Mouse (Mus musculus) 3134 (cell line): ENCODE measurements around the gene Zdhhc7.

Source experiments
- DNase-seq: peaks from one replicate; pipeline ENCODE4 v3.0.0-alpha.2; 2011; ENCODE audit warnings: low spot score; ENCODE audit not compliant: insufficient read length; ENCODE audit errors: extremely low read depth

The Zdhhc7 gene

GRCm38 (mm10) chr8:120116600-120116999 lies 15.3 kb upstream of the Zdhhc7 start:
- DNase-seq: no peak

- DNase-seq: peak; percentile 62
These were observed 13.1 kb upstream of the Zdhhc7 start for GRCm38 (mm10) chr8:120114315-120114841.

- peak; percentile 97 for DNase-seq
These were observed 12.5 kb upstream of the Zdhhc7 start, which contains the start of gene 6430548M08Rik for GRCm38 (mm10) chr8:120113758-120114255. Gene 6430548M08Rik (plus strand): TSS chr8:120114152.

- DNase-seq: no peak
These were observed 12.0 kb upstream of the Zdhhc7 start for GRCm38 (mm10) chr8:120113306-120113705.

- DNase-seq: no peak
These were observed 11.3 kb upstream of the Zdhhc7 start for GRCm38 (mm10) chr8:120112535-120112934.

GRCm38 (mm10) chr8:120111382-120111781 lies 10.1 kb upstream of the Zdhhc7 start:
- no peak for DNase-seq

DNA sequence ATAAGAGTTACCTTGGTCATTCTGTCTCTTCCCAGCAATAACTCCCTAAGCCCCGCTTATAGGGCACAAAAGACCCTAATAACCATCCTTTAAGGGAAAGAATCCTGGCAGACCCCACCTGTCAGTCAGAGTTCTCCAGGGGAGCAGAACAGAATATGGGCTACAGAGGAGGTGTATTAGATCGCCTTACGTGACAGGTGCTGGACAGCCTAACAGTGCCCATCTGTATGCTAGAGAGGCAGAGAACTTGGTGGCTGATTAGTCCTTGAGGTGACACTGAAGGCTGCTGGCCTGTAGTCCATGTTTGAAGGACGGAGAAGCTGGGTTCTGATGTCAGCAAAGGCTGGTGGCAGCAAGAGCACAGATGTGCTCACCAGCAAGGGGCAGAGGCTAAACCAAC lies 9.7 kb upstream of the Zdhhc7 start:
- DNase-seq: no peak

GRCm38 (mm10) chr8:120109149-120109548 lies 7.9 kb upstream of the Zdhhc7 start:
- DNase-seq: no peak

GRCm38 (mm10) chr8:120104721-120105272 lies 3.5 kb upstream of the Zdhhc7 start:
- DNase-seq: no peak

GRCm38 (mm10) chr8:120103916-120104315 lies 2.6 kb upstream of the Zdhhc7 start:
- DNase-seq: no peak

DNA sequence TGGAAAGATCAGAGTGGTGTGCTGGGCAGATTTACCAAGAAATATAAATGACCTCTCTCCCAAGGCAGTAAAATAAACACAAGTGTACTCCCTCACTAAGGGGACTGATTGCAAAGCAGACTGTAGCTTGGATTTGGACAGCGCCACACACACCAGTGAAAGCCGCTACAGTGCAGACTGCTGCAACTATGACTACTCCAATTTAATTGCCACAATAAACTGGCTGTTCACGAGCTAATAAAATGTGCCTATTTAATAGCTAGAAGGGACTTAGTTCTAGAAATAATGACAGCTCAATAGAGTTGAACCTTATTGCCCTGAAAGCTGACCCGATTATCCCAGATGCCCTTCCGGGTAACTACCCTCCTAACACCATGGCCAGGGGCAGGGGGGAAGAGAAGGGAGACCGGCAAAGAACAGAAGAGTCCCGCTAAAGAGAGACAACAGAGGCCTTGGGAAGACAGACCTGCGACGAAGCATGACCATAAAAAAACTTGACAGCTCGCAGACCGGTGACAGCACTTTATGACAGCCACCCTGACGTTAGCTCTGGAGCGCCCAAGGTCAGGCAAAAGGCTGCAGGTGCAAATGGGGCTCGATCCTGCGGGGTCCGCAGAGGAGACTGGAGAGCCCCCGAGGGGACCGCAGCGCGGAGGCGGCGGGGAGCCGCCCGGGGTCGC lies 754 bp downstream of the Zdhhc7 start:
- no peak for DNase-seq

DNA sequence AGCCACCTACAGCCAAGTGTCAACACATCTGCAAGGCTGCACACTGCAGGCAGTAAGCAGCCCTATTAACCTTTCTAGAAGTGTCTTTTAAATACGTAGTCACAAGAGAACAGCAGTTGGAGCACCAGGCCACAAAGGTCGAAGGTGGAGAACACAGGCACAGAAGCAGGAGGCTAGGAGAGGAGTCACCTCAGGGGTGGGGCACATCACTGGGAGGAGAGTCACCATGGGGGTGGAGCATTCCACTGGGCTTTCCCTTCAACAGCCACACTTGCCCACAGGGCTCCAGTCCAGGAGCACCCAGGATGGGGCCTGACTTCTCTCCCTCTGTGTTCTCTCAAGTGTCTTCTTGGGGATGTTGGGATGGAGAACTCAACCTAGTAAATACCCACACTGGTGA lies 4.8 kb downstream of the Zdhhc7 start:
- DNase-seq: peak; percentile 65

DNA sequence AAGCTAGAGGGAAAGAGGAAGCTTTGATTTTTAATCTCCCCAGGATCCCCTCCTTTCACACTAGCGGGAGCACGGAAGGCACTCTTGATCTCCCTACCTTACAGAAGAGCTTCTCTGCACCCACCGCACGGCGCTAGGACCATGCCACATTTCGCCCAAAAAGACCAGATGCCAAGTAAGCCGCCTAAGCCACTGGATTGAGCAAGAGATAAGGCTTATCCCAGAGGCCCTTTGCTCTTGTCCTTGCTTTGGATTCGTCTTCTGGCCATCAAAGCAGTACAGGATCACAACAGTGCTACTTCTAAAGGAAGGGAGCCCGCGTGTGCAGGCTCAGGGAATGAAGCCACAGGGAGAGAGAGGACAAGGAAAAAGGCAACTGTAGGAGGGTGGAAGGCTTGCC lies 6.5 kb downstream of the Zdhhc7 start:
- DNase-seq: no peak

DNA sequence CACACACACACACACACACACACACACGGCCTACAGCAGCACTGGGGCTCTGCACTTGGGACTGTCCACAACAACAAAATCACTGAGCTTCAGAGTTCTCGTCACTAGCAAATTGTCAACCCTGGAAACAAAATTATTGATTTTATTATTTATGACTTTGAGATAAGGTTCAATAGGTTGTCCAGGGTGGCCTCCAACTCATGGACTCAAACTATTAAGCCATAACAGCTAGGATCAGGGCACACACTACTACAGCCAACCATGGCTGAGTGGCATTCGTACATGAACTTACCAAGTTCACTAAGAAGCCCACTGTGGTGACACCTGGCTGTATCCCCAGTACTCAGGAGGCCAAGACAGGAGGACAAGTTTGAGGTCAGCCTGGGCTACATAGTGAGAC lies 8.2 kb downstream of the Zdhhc7 start:
- no peak for DNase-seq

DNA sequence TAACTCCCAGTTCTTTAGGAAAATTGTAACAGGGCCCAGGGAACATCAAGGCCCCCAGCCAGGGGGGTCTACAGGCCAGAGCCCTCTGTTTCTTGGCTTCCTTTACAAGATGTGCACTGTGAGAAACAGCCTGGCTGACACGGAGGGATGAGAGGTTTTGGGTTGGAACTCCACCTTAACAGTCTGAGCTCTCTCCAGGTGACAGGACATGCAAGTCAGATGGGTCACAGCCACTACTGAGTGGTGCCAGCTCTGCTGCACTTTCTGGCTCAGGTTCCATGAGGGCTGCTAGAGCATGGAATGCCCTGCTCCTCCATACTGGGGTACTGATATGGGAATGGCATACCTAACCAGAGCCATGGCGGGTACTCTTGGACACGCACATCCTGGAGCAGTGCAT lies 10.2 kb downstream of the Zdhhc7 start:
- DNase-seq: no peak

DNA sequence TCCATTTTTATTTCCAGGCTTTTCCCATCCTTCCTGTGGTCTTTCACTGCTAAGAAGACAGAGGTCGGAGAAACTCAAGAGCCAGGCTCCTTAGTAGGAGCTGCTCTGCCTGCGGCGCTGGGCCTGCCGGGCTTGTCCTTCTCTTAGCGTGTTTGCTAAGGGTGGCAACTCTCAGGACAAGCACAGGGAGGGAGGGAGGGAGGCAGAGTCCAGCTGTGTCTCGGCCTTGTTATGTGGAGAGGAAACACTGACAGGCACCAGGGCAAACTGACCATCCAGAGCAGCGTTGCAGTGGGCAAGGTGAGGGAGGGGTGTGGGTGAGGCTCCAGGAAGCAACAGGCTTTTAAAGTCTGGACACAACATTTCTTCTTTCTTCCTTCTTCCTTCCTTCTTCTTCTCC lies 11.8 kb downstream of the Zdhhc7 start:
- DNase-seq: no peak

DNA sequence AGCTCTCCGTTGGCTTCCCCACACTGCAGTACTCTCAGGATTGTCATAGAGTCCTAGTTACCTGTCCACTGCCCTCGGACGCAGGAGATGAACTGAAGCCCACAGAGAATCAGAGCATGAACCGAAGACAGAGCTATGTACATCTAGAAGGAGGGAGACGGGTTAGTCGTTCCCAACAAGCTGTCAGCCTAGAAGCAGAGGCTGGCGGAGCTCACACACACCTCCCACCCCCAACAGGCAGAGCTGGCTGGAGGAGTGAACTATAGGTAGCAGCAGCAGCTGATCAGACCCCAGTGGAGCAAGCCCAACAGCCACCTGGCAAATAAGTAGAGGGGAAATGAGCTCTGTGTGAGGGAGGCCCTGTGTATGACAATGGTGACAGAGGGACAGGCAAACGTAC lies 16.5 kb downstream of the Zdhhc7 start:
- no peak for DNase-seq

DNA sequence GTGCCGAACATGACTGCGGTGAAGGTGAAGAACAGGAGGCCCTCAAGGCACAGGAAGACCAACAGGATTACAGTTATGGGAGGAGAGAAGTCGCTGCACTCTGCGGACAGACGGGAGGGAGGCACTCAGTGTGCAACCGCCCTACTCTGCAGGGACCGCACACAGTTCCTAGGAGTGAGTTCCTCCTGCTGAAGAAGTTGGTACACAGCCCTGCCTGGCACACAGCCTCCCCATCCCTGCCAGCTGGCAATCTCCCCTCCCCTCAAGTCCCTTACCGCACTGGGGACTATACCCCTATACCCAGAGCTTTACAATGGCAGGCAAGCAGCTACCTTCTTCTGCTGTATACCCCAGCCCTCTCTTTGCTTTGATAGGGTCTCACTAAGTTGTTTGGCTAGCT lies 18.0 kb downstream of the Zdhhc7 start:
- DNase-seq: no peak

GRCm38 (mm10) chr8:120079361-120079760 lies 21.9 kb downstream of the Zdhhc7 start:
- no peak for DNase-seq

DNA sequence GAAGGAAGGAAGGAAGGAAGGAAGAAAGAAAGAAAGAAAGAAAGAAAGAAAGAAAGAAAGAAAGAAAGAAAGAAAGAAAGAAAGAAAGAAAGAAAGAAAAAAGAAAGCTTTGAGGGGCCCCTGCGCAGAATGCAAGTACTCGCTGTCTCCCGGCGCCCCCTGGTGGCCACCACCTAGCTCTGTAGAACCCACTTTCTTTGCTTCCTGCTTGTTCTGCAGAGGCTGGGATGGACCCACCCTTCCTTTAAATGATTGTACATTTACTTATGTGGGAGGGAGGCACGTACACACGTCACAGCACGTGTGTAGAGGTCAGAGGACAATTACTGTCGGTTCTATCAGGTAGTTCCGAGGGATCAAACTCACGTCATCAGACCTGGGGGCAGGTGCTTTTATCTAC lies 23.2 kb downstream of the Zdhhc7 start:
- DNase-seq: no peak

- DNase-seq: no peak
These were observed 25.9 kb downstream of the Zdhhc7 start for GRCm38 (mm10) chr8:120075347-120075746.

DNA sequence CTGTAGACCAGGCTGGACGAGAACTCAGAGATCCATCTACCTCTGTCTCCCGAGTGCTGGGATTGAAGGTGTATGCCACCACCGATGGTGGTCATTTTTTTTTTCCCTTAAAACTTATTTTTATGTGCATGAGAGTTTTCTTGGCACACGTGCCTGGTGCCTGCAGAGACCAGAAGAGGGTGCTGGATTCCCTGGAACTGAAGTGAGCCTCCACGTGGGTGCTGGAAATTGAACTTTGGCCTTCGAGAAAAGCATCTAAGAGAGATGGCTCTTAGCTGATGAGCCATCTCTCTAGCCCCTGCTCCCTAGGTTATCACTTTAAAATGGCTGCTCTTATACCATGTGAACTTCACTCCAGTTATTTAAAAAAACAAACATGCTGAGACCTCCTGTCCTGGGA lies 26.8 kb downstream of the Zdhhc7 start:
- DNase-seq: no peak
